Mouse (Mus musculus) testis, postnatal 10 days (tissue): ENCODE results near the gene Rbfox3.
A peak's percentile ranks its signal among the peaks of the same experiment; 100 is the strongest.
"Not testable (repeated sequence)": the region's sequence is repeated elsewhere in the genome, so short reads cannot be mapped to it uniquely, and the experiment has no call there.

Experiments used
- DNase-seq: peaks from one replicate; pipeline ENCODE4 v3.0.0; 2021; ENCODE audit warnings: low spot score

Rbfox3 gene

GRCm38 (mm10) chr11:118821353-118821752 is 90.0 kb downstream of the Rbfox3 start:
- DNase-seq = no peak

- DNase-seq = no peak
These were observed 92.9 kb downstream of the Rbfox3 start for GRCm38 (mm10) chr11:118818528-118818927.

- no peak for DNase-seq
These were observed 96.3 kb downstream of the Rbfox3 start for GRCm38 (mm10) chr11:118815118-118815517.

GRCm38 (mm10) chr11:118813942-118814341 is 97.5 kb downstream of the Rbfox3 start:
- DNase-seq = no peak

DNA sequence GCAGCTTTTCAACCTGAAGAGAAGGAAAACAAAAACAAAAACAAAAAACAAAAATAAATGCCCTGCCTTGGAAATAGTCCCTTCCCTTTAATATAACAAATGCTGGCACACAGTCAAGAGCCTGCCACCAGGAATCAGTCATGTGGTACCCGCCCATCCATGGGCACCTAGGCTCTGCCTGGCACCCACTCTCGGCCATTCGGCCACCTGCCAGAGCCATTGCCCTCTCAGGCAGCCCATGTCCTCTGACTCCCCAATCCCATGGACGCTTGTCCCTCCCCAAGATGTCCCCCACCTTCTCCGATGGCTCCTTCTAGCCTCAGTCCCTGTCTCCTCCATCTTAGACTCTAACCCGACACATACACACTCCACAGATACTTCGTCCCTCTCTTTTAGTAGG is 100.0 kb downstream of the Rbfox3 start:
- no peak for DNase-seq

DNA sequence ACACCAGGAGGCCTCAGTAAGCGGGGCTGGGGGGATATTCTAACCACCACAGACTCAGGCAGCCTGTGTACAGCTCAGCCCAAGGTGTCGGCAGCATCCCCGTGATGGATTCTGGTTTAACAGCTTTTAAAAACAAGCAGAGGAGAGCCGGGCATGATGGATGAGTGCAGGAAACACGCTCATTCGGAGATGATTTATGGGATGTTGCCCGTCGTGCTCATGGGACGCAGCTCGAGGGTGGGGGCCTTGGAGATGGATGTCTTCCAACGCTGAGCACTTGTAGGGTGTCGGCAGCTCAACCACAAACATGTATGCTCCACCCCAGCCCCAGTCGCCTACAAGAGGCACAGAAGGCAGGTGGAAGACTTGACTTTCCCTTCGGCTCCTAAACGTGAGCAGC is 103.9 kb downstream of the Rbfox3 start:
- DNase-seq = no peak

DNA sequence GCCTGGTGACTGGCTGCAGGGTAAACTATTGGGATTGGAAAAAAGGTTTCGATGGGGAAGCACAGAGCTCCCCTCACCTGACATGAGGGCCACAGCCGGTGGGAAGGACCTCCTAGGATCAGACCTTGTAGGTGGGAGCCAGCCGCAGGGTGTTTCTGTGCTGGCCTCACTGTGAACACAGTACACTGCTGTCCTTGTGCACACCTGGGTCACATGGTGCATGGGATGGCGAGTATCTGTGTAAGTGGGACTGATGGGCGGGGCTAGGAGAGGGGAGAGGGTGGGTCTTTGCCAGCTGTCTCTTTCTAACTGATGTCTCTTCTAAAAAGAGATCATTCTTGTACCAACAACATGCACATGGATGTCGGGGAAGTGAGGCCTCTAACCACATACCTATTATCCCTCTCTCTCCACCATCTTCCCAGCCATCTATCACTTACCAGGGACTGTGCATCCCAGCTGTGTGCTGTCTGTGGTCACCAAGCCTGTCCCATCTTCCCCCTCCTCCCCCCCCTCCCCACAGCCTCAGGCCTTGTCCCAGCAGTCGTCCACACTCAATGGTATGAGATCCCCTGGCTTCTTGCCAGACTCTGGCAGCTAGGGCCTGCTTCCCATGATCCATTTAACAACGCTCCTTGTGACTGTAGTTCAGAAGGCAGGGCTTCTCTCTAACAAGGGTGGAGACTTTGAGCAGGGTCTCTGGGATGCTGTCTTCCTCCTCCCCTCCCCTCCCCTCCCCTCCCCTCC is 116.4 kb downstream of the Rbfox3 start:
- no peak for DNase-seq

- DNase-seq = no peak
These were observed 117.8 kb downstream of the Rbfox3 start for GRCm38 (mm10) chr11:118793639-118794021.

DNA sequence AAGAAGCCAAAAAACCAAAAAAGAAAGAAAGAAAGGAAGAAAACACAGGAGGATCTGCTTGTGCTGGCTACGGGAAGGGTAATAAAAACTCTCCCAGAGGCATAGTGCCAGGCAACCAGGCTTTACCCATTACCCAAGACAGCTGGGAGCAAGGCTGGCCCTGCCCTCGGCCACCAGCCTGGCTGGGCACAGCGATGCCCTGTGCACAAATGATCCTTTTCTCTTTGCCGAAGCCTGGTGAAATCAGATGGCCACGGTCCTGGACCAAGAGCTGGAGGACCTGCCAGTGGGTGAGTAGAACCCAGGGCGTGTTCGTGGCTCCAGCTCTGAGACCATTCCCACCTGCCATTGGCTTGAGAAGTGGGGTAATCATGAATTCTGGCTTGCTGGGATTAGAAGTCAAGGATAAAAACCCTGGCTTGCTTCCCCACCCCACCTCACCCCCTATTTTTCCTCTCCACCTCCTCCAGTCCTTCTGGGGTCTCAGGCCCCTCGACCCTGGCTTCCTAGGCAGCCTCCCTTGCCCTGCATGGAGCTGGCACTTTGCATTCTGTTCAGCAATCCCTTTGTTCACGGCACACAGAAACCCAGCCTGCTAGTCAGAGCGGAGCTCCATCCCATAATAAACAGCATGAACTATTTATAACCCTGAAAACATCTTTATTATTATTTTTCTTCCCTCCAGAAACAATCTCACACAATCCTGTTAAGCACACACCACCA is 118.3 kb downstream of the Rbfox3 start:
- DNase-seq = no peak

- DNase-seq = no peak
These were observed 119.1 kb downstream of the Rbfox3 start for GRCm38 (mm10) chr11:118792163-118792915.

- DNase-seq = no peak
These were observed 120.0 kb downstream of the Rbfox3 start for GRCm38 (mm10) chr11:118791391-118791790.

DNA sequence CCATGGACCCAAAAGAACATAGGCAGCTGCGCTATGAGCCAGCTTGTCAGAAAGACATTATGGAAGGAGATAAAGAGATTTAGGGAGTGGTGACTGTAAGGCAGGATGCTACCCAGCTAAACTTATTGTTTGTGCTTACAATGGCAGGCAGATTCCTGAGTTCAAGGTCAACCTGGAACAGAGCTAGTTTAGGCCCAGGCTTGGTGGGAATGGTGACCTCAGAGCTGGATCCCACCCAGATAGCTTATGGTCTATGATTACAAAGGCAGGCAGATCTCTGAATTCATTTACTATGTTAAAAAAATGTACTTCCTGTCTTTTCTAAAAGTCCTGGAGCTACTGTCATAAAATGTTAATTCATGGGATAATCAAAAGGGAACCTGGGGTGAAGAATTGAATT is 123.3 kb downstream of the Rbfox3 start:
- DNase-seq = no peak

DNA sequence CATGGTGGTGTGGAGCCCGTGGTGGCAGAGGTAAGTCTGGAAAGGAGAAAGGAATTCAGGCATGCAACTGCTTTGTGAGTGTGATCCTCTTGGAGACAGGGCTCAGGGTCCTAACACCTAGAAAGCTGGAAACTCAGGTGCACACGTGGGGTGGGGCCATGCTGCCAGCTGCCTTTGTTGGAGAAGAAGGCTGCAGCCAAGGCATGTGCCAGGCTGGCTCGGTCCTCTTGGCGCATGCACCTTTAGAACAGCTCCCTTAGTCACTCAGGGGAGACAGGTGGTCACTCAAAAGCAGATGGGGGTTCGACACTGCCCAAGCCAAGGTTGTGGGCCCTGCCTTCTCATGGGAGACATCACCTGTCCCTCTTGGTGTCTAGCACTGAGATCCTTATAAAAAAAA is 128.7 kb downstream of the Rbfox3 start:
- DNase-seq = no peak

GRCm38 (mm10) chr11:118775753-118776152 is 135.6 kb downstream of the Rbfox3 start:
- DNase-seq = peak; percentile 61

DNA sequence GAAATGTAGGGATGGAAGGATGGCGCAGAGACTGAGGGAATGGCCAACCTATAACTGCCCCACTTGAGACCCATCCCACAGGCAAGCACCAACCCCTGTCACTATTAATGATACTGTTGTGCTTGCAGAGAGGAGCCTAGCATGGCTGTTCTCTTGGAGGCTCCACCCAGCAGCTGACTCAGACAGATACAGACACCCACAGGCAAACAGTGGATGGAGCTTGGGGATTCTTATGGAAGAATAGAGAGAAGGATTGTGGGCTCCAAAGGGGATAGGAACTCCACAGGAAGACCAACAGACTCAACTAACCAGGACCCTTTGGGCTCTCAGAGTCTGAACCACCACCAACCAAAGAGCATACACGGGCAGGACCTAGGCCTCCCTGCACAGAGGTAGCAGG is 136.6 kb downstream of the Rbfox3 start:
- DNase-seq = not testable (repeated sequence)

DNA sequence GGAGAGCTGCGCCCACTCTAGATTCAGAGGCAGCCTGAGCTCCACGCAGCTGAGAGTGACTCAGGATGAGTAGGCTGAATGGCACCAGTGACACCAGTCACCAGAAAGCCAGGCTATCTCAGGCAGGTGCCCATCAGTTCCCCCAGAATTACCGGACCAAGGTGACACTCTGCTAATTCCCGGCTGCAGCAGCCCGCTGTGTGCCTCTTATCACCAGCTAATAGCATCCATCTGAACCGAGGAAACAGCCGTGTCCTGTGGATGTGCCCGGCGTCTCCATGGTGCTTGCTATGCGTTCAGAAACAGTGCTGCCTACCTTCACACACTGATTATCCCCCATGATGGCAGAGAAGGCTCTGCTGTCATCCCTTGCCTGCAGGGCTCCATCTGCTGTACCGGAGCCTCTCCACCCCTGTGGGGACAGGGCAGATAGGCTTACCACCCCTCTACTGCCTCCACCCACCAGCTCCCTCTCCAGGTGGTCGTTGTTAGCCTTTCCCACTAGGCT is 138.3 kb downstream of the Rbfox3 start:
- no peak for DNase-seq

DNA sequence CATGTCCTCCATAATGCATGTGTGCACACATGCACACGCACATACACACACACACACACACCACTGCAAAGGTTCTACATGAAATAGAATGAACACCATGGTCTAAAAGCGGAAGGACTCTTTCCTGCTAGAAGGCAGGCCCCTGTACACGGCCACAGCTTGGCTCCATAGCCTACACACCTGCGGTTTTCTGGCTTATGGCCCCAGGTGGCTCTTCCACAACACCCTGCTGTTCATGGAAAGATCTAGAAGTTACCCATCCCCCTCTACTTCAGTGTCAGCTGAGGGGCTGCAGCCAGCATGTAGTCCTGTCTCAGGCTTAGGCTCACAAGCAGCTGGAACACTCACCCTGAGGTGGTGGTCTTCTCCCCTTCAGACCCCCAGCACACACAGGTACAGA is 140.0 kb downstream of the Rbfox3 start:
- no peak for DNase-seq

- DNase-seq = no peak
These were observed 140.6 kb downstream of the Rbfox3 start for GRCm38 (mm10) chr11:118770789-118771188.

DNA sequence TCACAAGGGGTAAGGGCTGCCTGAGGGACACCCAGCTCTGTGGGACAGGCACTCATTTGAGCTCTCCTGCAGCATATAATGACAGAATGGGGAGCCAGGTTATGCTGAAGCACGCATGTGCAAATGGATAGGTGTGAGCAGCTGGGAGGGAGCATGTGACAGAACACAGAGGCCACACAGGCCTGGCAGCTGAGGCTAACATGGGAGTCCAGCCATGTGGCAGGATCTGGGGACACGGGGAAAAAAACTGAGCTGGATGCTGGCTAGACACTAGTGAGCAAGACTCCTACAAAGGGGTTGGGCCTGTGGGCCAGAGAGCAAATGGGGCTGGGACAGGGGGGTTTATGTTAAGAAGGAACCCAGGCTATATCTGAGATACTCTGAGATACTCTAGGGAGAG is 141.9 kb downstream of the Rbfox3 start:
- DNase-seq = no peak

DNA sequence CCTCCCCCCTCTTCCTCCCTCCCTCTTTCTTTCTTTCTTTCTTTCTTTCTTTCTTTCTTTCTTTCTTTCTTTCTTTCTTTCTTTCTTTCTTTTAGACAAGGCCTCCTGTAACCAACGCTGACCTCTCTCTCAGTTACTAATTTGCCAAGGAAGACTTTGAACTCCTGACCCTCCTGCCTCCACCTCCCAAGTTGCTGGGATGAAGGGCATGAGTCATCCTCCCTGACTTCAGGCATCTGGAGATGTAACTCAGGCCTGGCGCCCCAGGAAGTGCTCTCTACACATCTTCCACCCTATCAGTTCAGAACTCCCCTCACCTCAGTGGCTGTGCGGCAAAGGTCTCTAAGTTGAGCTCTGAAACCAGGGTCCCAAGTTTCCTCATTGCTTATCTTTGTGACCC is 143.0 kb downstream of the Rbfox3 start:
- no peak for DNase-seq

DNA sequence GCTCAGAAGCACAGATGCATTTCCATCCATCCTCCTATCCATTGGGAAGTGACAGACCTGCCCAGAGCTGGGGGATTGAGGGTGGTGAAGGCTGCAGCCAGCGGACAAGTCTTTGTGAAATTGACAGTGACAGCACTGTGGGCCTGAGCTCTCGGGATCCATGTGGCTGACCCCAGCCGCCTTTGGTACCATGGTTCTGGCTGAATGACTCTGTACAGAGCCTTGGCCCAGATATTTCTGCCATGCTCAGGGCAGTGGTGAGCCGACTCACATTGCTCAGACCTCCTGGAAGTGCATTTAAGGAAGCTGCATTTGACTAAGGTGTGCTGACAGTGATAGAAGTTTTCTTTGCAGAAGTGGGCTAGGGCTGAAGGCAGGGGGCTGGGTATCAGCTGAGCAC is 144.0 kb downstream of the Rbfox3 start:
- no peak for DNase-seq

DNA sequence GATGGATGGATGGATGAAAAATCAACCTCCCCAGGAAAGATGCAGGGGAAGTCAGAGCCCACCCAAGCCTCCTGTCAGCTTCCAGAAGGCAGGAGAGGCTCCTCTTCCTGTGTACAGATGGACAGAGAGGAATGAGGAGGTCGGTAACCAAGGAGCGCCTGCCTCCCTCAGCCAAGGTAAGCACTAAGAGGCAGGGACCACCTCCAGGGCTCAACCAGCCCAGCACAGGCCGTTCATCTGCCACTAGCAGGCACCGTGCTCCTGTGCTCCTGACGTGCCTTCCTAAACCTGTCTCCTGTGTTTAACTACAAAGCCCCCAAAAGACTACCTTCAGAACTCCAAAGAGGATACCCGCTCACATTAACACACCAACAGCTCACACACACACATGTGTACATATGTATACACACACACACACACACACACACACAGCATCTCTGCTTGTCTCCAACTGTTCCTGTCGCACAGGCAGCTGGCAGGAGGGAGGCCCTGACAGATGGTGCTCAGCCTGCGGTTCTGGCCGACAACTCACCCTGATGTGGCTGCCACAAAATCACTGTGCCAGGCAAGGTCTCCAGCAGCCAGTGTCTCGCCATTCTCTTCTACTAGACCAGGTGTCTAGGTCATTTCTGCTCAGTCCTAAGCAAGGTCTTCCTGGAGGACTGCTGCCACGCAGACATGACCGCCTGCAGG is 151.0 kb downstream of the Rbfox3 start:
- no peak for DNase-seq
